Mouse (Mus musculus) MN1 (cell line): Measurements from ENCODE around the gene Zfp715.
A peak's percentile ranks its signal among the peaks of the same experiment; 100 is the strongest.
"Not testable (repeated sequence)": the region's sequence is repeated elsewhere in the genome, so short reads cannot be mapped to it uniquely, and the experiment has no call there.

Experiments
- DNase-seq: peaks from one replicate; pipeline ENCODE4 v3.0.0-alpha.2; 2016; ENCODE audit warnings: low spot score

Zfp715 gene

DNA sequence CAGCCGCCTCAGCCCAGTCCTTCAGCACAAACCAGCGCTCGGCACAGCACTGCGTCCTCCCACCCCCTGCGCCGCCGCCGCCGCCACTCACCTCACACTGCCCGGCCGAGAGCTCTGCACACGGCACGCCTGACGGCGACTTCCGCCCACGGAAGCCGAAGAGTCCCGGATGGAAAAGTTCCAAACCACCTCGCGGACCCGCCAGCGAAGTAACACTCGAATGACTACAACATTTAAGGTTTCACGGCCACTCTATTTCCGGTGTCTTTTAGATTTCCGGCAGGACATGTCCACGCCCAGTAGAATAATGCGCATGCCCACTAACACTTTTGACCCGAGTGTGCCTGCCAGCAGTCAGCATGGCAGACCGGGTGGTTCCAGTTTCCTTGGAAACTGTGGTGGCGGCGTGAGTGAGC, at the start of gene Zfp715:
TSS of gene Zfp715 (minus strand) at position 282 of the 416 bp plus-strand sequence.
- peak; percentile 97 for DNase-seq

DNA sequence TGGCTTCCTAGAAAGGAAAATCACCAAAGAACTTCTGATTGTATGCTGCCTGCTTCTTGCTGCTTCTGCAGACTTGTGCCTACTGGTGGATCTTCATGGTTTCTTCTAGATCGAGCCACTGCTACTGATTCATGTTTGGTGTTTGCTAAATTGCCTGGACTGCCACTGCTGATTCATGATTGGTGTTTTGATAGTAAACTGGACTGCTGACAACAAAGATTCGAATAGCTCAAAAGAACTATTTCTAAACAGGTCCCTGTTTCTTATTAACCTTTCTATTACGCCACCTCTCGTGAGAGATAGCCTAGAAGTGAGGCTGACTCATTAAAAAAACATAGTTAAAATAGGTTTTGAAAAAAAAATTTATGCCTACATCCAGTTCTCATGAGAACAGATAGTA, 48.9 kb upstream of the Zfp715 start:
- no peak for DNase-seq

DNA sequence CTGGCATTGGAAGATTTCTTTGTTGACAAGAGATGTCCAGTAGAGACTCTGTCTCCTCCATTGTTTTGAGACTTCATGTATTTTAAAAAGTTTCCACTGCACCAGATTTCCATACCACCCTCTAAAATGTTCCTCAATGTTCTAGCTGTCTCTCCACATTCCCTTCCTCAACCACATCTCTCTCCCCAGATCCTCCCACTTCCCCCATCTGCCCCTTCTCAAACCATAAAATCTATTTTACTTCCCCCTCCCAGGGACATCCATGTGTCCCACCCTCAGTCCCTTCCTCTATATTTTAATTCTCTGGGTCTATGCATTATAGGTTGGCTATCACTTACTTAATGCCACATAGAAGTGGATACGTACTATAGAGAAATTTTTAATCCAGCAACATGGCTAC, 48.3 kb upstream of the Zfp715 start:
- DNase-seq, result no peak

GRCm38 (mm10) chr7:43358556-43358955, 45.5 kb upstream of the Zfp715 start:
- DNase-seq, result no peak

GRCm38 (mm10) chr7:43354893-43355835, 42.1 kb upstream of the Zfp715 start:
- DNase-seq, result no peak

GRCm38 (mm10) chr7:43353758-43354157, 40.7 kb upstream of the Zfp715 start:
- DNase-seq, result no peak

DNA sequence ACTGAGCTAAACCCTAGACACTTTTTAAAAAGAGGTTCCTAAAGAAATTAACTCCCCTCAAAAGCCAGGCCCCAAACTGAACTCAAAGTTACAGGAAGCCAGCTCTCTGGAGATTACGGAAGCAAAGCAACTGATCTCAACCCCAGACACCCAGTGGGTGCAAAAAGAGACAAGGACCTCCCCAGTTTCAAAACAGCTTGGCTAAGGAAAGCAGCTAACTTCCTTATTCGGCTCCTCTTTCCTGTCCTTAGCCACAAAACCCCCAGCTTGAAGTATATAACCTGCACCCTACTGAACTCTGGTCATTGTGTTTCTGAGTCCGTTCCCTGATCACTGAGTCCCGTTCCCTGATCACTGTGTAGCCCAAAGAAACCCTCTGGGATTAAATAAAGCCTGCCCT, 40.0 kb upstream of the Zfp715 start:
- no peak for DNase-seq

GRCm38 (mm10) chr7:43351154-43351553, 38.1 kb upstream of the Zfp715 start, which contains the start of gene Siglecf:
TSS of gene Siglecf (plus strand) at chr7:43351341.
- no peak for DNase-seq

GRCm38 (mm10) chr7:43349623-43350022, 36.5 kb upstream of the Zfp715 start:
- DNase-seq, result not testable (repeated sequence)

DNA sequence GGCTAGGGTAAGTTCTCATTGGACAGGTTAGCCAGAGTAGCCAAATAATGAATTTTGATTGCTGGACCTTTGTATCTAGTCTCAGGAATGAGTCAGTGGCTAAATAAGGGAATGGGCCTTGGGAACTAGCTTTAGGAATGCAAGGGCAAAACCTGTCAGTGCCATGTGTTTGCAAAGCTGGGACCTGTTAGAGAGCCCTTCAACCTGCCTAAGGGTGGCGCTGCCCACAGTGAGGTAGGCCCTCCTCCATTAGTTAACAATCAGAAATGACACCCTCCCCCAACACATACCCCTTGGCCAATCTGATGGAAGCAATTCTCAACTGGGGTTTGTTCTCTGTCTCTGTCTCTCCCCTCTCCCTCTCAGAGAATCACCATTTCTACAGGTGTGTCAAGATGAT, 33.5 kb upstream of the Zfp715 start:
- no peak for DNase-seq

GRCm38 (mm10) chr7:43346148-43346547, 33.1 kb upstream of the Zfp715 start:
- no peak for DNase-seq

GRCm38 (mm10) chr7:43344491-43344890, 31.4 kb upstream of the Zfp715 start:
- DNase-seq, result no peak

DNA sequence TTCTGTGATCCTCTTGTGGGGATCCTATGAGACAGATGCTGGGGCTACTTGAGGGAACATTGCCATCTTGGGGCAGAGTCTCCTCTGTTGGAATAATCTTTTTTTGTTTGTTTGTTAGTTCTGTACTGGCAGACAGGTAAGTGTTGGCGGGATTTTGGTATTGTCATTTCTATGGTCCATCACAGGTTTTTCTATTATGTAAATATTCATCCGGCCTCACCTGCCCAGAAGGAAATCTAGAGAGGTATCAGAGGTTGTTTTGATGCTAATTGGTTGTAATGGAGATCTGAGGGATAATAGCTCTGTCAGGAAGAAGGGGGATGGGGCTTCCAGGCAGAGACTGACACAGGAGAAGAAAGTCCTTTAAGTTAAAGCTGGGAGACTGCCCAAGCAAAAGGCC, 30.9 kb upstream of the Zfp715 start:
- no peak for DNase-seq

GRCm38 (mm10) chr7:43343191-43343590, 30.1 kb upstream of the Zfp715 start:
- no peak for DNase-seq

DNA sequence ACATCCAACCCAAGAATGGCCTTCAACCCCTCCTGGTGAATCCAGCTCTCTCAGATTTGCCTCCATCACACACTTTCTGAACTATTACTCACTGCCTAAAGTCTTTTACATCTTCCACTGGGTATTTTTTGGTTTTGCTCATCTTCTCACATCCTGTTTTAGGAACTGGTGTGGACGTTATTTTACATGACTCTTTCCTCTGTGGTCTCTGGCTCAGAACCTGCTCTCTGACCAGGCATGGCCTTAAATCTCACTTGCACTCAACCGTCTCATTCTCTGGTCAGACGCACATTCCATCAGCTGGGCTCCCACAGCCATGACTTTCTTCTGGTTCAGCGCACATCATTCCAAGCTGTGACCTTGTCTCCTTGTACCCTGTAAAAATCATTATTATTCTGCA, 27.7 kb upstream of the Zfp715 start:
- no peak for DNase-seq

- no peak for DNase-seq
Observed at GRCm38 (mm10) chr7:43333899-43334298, 20.8 kb upstream of the Zfp715 start.

DNA sequence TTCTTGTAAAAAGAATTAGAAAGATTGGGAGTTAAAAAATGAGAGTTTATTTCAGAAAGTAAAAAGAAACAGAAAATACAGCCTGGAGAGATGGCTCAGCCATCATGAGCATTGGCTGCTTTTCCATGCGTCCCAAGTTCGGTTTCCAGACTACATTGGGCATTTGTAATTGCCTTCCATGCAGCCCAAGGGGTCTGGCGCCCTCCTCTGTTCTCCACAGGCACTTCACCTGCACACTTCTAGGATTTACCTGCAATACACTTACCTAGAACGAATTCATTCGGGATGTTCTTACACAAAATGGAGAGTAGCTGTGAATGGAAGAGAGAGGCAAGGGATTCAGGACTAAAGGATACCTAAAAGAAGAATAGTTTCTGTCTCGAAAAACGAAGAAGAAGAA, 20.1 kb upstream of the Zfp715 start:
- DNase-seq, result no peak

DNA sequence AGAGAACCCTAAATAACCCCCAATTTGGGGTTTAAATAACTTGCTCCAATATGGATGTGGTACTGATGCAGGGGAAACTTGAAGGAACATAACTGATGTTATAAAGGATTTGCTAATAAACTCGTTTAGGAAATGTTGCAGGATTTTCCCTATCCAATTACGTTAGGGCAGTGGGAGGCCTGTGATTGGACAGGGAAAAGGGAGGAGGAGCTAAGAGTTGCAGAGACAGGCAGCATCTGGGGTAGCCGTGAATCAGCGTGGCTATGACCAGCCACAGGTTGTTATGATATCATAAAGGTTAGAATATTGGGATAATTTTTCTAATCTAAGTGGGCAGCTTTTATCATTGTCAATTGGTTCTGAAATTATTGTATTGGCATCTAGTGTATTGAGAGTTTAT, 15.0 kb upstream of the Zfp715 start:
- DNase-seq, result no peak

DNA sequence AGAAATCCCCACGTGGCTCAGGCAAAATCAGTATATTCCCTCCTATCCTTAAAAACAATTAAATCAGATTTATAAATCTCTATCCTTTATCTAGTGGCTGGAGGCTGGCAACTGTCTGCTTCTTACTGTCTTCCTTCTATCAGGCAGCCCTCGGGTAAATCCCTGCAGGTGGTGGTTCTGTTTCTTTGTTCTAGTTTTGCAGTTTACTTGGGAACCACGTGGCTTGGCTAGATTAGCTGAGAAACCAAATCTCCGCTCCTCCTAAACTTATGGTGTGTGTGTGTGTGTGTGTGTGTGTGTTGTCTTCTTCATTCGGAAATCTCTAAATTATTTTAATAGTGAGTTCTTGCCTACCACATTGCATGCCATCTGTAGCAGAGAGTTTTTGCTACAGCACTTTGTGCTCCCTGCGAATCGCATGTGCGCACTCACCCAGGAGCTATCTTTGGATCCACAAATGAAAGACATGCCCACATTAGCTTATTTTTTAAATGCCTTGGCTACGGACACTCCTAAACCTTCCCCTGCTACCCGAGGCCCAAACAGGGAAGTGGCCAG, 13.2 kb upstream of the Zfp715 start:
- no peak for DNase-seq

DNA sequence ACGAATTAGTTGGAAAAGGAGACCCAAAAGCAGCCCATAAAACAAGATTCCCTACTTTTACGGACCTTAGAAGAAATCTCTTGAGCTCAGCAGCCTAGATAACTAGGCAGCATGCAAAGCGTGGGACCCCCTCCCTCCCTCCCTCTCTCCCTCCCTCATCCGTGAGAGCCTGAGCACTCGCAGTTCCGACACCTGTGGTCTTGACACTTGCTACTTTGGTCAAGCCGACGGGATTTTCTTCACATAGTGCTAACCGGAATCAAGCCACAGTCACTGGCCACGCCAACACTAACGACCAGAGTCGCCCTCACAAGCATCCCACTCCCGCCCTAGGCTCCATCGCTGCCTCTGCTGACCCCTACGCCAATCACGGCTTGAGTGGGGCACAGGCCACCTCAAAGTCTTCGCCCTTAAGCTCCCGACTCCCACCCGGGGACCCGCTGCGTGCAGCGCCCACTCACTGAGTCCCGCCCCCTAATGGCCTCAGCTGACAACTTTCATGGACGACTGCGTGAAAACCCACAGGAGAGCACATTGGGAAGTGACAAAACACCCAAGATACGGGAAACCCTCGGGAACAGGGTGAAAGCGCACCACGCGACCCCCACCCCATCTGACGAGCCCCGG, 595 bp downstream of the Zfp715 start:
- no peak for DNase-seq

DNA sequence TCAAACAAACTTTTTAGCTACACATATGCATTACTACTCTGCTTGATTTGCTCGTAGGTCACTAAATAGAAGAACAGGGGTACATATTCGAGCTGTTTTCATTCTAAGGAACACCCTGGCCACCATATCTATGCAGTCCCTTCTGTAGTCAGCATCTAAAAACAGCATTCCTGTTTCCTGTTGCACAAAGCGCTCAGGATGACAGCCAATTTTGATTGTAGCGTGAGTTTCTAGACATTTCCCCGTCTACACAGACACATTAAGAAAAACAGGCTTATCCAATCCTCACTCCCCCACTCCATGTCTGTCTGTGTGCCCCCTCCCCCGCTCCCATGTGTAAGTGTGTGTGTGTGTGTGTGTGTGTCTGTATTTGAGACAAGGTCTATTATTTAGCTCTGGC, 1.5 kb downstream of the Zfp715 start:
- peak; percentile 6 for DNase-seq

GRCm38 (mm10) chr7:43309069-43309468, 4.0 kb downstream of the Zfp715 start:
- DNase-seq, result no peak

DNA sequence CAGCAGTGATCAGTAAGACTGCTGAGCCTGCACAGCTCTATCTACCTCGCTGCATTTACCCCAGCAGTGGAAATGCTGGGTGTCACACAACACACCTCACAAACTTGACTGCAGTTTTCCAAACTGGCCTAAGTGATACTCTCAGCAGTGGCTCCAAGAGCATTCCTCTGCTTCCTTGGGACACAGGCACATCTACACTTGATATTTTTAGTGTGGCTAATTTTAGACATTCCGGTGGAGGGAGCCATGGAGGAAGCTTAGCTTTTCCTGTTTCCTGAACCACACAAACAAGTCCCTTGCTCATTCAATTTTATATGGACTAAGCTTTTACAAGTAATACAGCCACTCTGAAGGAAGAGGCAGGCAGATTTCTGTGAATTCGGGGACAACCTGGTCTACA, 7.9 kb downstream of the Zfp715 start:
- DNase-seq, result no peak
